Mouse (Mus musculus) forebrain, embryonic 16.5 days (tissue): ENCODE measurements at regions not wholly inside any gene's neighbourhood (a gene's known extent, or its start where the extent isn't known, plus 50 kb on each side); places are given as distances from the start of the nearest gene placed in this dataset.

Experiments
- ATAC-seq: fragments of 200-750 bp; cut with Nextera tagmentation; 2 replicates; pipeline ENCODE4 v1.8.0; 2017; ENCODE audit warnings: mild to moderate bottlenecking, moderate library complexity
- H3K27ac ChIP-seq: fragments of 300-500 bp; sonication (generic); 2 replicates; pipeline ENCODE4 v1.5.1; 2014; ENCODE audit warnings: low read length, control low read depth
- H3K27me3 ChIP-seq: fragments of 300-500 bp; sonication (generic); replicated peaks from 2 replicates; pipeline ENCODE4 v1.6.1; 2014; ENCODE audit warnings: low read length; ENCODE audit not compliant: control insufficient read depth, insufficient read depth
- H3K36me3 ChIP-seq: fragments of 300-500 bp; sonication (generic); 2 replicates; pipeline ENCODE4 v1.6.1; 2014; ENCODE audit not compliant: control insufficient read depth, insufficient read depth
- H3K4me1 ChIP-seq: fragments of 300-500 bp; sonication (generic); replicated peaks from 2 replicates; pipeline ENCODE4 v1.6.1; 2014; ENCODE audit warnings: low read length; ENCODE audit not compliant: control insufficient read depth, insufficient read depth
- H3K4me2 ChIP-seq: fragments of 300-500 bp; sonication (generic); 2 replicates; pipeline ENCODE4 v1.6.1; 2014; ENCODE audit warnings: mild to moderate bottlenecking, low read length, control low read depth
- H3K4me3 ChIP-seq: fragments of 300-500 bp; sonication (generic); replicated peaks from 2 replicates; pipeline ENCODE4 v1.5.1; 2014; ENCODE audit warnings: mild to moderate bottlenecking, low read length, control low read depth
- H3K9ac ChIP-seq: fragments of 300-500 bp; sonication (generic); replicated peaks from 2 replicates; pipeline ENCODE4 v1.6.1; 2014; ENCODE audit warnings: low read depth, low read length, control low read depth
- H3K9me3 ChIP-seq: fragments of 300-500 bp; sonication (generic); 2 replicates; pipeline ENCODE4 v1.6.1; 2016; ENCODE audit warnings: low read length; ENCODE audit not compliant: control insufficient read depth
- WGBS: fragments of 180-500 bp; shearing (Covaris S2); extraction: QIAGEN DNeasy Blood & Tissue Kit; methylation state at CpG from one replicate; pipeline ENCODE4 v1.1.7; 2014; 5-methylcytosine and 5-hydroxymethylcytosine counted together

DNA sequence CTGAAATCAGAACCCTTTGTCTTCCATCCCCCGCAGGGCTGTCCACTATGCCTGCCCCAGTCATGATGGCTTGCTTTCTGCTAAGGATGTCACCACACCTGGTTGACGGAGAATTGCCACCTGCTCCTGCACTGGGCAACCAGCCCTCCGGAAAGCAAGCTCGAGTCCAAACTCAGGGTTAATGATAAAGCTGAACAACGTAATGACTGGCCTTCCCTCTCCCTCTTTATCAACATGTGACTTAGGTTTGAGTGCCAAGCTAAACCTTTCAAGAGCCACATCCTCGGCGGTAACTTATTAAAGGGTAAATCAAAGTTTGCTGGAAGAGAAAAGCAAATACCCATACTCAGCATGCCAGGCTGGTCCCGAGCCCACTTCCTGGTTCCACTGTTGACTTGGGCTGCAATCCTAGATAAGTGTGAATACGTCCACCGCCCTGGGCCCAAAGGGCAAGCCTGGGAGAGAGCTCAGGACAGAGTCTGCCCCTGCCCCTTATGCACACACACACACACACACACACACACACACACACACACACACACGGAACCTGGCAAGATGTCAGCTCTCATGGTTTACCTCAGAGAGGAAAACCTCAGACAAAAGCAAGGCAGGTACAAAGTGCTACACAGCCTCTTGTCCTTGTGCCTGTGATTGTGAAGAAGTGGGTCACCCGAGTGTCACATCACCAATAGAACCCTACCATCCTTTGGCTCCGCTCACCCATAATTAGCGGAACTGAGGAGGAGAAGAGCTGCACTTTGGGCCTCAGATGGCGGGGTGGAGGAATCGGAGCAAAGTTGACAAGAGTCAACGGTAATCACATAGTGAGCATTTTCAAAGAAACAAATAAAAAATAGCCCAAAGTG, 116.0 kb downstream of the Tomm20 start:
- H3K9me3 ChIP-seq, result no peaks in the 10 kb centered on the region
- no peak for ATAC-seq

DNA sequence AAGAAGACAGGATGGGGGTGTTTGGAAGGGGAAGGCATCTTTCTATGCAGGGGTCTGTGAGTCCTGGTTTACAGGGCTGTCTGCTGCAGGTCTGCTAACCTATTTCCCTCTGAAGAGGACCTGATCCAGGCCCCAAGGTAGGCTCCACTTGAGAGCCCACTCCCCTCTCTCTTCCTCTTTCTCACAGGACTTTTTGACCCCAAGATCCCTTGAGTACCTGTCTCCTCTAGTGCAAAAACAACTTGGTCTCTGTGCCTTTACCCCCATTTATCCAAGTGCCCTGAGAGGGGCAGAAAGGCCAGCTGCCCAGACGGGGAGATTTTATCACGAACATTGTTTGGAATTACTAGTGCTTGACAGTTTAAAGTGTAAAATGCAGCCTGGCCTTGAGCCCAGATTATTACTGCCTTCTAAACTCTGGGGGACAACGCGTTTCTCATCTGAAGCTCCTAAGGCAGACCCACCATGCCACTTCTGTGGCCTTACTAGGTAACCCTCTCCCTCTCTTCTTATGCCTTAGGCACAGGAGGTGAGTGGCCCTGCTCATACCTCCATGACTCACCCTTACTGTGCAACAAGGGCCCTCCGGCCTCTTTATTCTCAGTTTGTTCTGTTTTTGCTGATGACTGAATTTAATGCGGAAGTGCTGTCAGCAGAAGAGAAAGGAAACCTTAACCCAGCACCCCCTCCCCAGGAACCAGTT, 117.8 kb downstream of the Tomm20 start:
- Histone ChIP-seq H3K27ac (no peak overlapping the region; the same call in 1 of the 2 replicates), H3K4me3 (no peak overlapping the region), H3K4me1 (peaks cover 27% of the 10 kb centered on the region), H3K9me3 (no peaks in the 10 kb centered on the region), H3K9ac (no peak overlapping the region), H3K4me2 (no peak overlapping the region), H3K36me3 (no peaks in the 10 kb centered on the region), H3K27me3 (no peaks in the 10 kb centered on the region)
- ATAC-seq, result no peak
- WGBS, result 63% methylated on average over 6 of the region's 6 CpGs

More for the DNA sequence above, 116.0 kb downstream of the Tomm20 start:
- Histone ChIP-seq H3K36me3 (no peaks in the 10 kb centered on the region), H3K9ac (no peak overlapping the region), H3K4me3 (no peak overlapping the region), H3K27me3 (no peaks in the 10 kb centered on the region), H3K4me1 (peaks cover 37% of the 10 kb centered on the region), H3K27ac (no peak overlapping the region), H3K4me2 (no peak overlapping the region)
- 81% methylated on average over 17 of the region's 17 CpGs for WGBS

GRCm38 (mm10) chr8:126826328-126827285, 119.0 kb downstream of the Tomm20 start:
- peak overlapping the region; percentile 36 for H3K4me2 ChIP-seq
- H3K27me3 ChIP-seq, result no peaks in the 10 kb centered on the region
- H3K9me3 ChIP-seq, result no peaks in the 10 kb centered on the region
- peak overlapping the region; percentile 95 for H3K27ac ChIP-seq
- peak overlapping the region; percentile 3; the same call in 1 of the 2 replicates for H3K4me3 ChIP-seq
- 5% methylated on average over 11 of the region's 11 CpGs for WGBS
- ATAC-seq, result peak; percentile 86
- H3K9ac ChIP-seq, result peak overlapping the region; percentile 51
- H3K4me1 ChIP-seq, result peaks cover 27% of the 10 kb centered on the region
- no peaks in the 10 kb centered on the region for H3K36me3 ChIP-seq

GRCm38 (mm10) chr8:126825877-126826276, 119.8 kb downstream of the Tomm20 start:
- Histone ChIP-seq H3K27ac (peak overlapping the region; percentile 95), H3K4me2 (peak overlapping the region; percentile 36), H3K36me3 (no peaks in the 10 kb centered on the region), H3K9ac (peak overlapping the region; percentile 51), H3K4me3 (no peak overlapping the region), H3K4me1 (peaks cover 27% of the 10 kb centered on the region), H3K27me3 (no peaks in the 10 kb centered on the region), H3K9me3 (no peaks in the 10 kb centered on the region)
- ATAC-seq, result peak; percentile 77
- 11% methylated on average over 3 of the region's 3 CpGs for WGBS

GRCm38 (mm10) chr8:126824575-126825208, 121.0 kb downstream of the Tomm20 start:
- no peak for ATAC-seq
- Histone ChIP-seq H3K9ac (no peak overlapping the region), H3K4me1 (peaks cover 27% of the 10 kb centered on the region), H3K27me3 (no peaks in the 10 kb centered on the region), H3K27ac (peak overlapping the region; percentile 25; the same call in 1 of the 2 replicates), H3K36me3 (no peaks in the 10 kb centered on the region), H3K9me3 (no peaks in the 10 kb centered on the region), H3K4me3 (no peak overlapping the region), H3K4me2 (no peak overlapping the region)
- 58% methylated on average over 8 of the region's 10 CpGs for WGBS

DNA sequence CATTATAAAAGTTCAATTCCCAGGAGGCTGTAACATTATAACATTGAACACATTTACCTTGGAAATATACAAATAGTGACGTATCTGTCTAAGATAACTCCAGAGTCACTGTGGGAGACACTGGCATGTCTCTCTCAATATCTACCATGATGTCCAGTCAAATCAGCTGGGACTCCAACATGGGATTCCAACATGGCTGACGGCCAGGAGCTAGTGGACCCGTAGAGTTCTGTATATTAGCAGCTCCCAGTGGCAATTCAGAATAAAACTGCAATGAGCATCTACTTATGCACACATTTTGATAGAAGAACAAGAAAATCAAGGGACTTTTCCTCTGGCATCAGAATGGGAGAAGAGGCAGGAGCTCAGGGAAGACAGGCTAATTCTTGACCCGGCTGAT, 123.4 kb downstream of the Tomm20 start:
- H3K4me1 ChIP-seq, result peaks cover 24% of the 10 kb centered on the region
- no peak for ATAC-seq
- H3K36me3 ChIP-seq, result no peaks in the 10 kb centered on the region
- H3K4me2 ChIP-seq, result no peak overlapping the region
- H3K9ac ChIP-seq, result no peak overlapping the region
- H3K4me3 ChIP-seq, result no peak overlapping the region
- H3K27ac ChIP-seq, result no peak overlapping the region
- 92% methylated on average over 4 of the region's 4 CpGs for WGBS
- H3K27me3 ChIP-seq, result no peaks in the 10 kb centered on the region
- no peaks in the 10 kb centered on the region for H3K9me3 ChIP-seq

GRCm38 (mm10) chr8:126821279-126821678, 124.4 kb downstream of the Tomm20 start:
- H3K36me3 ChIP-seq, result no peaks in the 10 kb centered on the region
- H3K4me3 ChIP-seq, result no peak overlapping the region
- no peak for ATAC-seq
- H3K4me1 ChIP-seq, result peaks cover 15% of the 10 kb centered on the region
- no peak overlapping the region for H3K9ac ChIP-seq
- H3K27me3 ChIP-seq, result no peaks in the 10 kb centered on the region
- no peaks in the 10 kb centered on the region for H3K9me3 ChIP-seq
- no peak overlapping the region for H3K27ac ChIP-seq
- no peak overlapping the region for H3K4me2 ChIP-seq
- WGBS, result 67% methylated on average over 8 of the region's 8 CpGs

DNA sequence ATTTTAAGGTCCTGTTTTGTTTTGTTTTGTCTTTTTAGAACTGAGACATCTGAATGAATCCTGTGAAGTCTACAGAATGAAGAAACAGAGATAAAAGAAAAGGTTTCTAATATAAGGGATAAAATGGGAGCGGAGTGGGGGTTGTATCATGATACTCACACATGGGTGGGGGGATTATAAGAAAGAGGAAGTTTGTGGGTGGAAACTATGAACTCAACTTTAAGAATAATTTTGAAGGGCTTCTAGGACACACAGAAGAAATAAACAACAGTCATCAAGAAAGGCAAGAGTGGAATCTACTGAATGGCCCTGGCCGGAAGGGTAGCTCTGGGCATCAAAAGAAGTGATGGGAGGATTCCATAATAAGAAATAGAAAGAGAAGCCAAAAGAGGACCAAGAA, 125.1 kb downstream of the Tomm20 start:
- no peaks in the 10 kb centered on the region for H3K9me3 ChIP-seq
- peaks cover 7% of the 10 kb centered on the region for H3K4me1 ChIP-seq
- no peaks in the 10 kb centered on the region for H3K27me3 ChIP-seq
- H3K36me3 ChIP-seq, result no peaks in the 10 kb centered on the region
- H3K27ac ChIP-seq, result no peak overlapping the region
- H3K9ac ChIP-seq, result no peak overlapping the region
- H3K4me3 ChIP-seq, result no peak overlapping the region
- ATAC-seq, result no peak
- H3K4me2 ChIP-seq, result no peak overlapping the region
- 98% methylated on average over 2 of the region's 2 CpGs for WGBS
